Mouse (Mus musculus) embryo, embryonic 11 days (tissue): ENCODE results near the gene Tmem170b.
A peak's percentile ranks its signal among the peaks of the same experiment; 100 is the strongest.

Experiments used
- DNase-seq: peaks from one replicate; pipeline ENCODE4 v3.0.0-alpha.2; 2015

The Tmem170b gene

DNA sequence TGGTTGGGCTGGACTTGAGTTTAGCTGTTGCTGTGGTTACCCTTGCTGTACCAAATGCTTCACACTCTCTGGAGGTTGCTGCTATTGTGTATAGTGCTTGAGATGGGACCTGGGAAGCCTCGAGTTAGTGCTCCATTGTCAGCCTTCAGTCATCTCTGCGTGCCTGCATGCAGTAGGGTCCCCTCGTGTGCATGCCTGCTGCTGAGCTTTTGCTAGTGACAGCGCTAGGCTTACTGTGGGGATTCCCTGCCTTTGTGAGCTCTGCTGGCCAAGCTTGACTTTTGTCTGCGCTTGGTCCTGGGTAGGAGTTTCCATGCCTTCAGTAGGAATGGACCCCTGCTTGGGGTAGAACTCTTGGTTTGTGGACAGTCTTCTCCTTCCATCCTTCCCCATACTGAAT is 9.3 kb downstream of the Tmem170b start:
- no peak for DNase-seq

DNA sequence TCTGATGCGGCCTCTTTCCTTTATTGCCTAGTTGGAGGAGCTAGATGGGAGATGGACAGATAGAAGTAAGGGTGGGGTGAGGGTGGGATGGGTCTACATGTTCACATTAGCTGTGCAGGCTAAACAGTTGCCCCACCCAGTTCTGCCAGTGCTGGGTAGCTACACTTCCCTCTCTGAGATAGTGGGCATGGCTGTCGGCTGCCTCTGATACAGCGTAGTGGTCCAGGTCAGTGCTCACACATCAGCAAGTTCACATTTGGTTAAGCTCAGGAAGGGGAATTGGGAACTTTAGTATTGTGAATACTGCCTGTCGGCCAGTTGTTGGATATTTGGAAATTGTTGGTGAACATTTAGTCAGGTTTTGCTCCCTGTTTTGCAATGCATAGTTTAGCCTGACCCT is 13.8 kb downstream of the Tmem170b start:
- DNase-seq = no peak

DNA sequence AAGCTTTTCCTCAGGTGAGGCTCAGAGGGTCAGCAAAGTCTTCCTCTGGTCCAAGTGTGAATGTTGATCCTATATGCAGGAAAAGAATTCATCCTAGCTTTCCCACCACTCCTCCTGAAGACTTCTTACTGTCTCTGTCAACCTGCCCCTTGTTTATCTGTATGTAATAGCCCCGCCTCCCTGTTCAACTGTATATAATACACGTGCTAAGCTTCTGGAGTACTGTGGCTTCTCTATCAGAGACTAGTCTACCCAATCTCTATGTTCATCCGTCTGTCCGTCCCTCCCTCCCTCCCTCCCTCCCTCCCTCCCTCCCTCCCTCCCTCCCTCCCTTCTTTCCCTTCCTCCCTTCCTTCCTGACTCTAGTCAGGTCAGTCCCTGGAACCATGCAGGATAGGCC is 14.4 kb downstream of the Tmem170b start:
- no peak for DNase-seq

DNA sequence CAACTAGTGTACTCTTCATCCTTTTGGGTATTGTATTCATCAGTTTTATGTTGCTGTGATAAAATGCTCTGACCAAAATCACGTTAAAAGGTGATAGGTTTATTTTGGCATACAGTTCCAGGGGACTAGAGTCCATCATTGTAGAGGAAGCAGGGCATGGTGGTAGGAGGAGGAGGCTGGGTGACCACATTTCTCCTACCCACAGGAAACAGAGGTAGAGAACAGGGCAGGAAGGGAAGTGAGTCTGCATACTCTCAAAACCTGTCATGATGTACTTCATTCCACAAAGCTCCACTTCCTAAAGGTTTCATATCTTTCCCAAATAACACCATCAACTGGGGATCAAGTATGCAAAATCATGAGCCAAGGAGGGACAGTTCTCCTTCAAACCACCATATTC is 18.4 kb downstream of the Tmem170b start:
- no peak for DNase-seq

DNA sequence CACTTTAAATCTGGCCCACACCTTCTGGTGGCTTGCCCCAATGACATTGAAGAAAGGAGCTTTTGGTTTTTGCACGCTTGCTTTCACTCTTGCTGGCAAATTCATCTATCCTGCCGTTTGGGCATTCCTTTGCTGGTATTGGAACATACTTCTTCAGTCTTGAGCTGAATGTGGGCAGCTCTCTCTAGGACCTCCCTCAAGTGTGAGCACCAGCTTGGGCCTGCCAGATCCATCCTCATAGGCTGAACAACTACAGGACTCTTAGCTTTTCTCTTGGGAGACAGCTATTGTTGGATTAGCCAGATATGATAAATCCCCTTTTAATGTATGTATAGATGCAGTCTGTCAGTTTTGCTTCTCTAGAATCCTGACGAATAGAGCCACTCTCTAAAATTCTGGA is 19.5 kb downstream of the Tmem170b start:
- DNase-seq = no peak

DNA sequence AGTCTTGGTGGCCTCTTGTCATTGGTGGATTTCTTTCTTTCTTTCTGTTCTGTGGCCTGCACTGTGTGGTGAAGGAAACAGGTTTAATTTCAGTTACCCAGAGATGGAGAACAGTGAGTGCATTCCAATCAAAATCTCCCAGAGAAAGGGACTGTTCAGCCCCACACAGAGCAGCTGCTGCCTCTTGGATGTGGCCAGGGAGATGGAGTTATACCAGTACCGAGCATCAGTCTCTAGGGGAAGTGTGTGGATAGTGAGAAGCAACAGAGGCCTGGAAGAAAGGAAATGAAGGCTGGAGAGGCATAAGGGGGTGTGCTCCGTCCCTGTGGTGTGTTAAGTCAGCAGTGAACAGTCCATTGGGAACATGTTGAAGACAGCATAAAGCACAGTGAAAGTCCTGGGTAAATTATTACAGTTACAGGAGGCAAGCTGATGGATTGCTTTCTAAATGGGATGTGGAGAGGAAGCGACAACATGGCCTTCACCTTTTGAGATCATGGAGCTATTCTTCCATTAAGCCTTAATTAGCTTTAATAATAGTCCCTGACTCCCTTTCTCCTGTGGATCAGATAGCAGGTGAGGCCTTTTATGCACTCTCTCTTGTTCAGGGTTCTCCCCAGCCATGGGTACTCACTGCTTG is 21.7 kb downstream of the Tmem170b start:
- DNase-seq = no peak

DNA sequence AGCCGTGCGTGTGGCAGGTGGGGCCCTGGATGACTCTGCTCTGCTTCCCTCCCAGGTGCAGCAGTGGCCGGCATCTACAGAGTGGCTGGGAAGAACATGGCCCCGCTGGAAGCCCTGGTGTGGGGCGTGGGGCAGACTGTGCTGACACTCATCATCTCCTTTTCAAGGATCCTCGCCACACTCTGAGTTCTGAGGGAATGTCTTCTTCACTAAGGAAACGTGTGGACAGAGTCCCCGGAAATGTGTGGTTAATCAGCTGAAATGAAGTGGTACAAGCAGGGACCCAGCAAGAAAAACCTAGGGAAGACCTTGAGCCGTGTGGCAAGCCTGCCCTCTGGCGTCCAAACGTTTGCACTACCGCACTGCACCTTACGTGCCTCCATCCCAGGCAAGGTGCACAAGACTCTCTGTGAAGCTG is 28.7 kb downstream of the Tmem170b start:
- peak; percentile 71 for DNase-seq

DNA sequence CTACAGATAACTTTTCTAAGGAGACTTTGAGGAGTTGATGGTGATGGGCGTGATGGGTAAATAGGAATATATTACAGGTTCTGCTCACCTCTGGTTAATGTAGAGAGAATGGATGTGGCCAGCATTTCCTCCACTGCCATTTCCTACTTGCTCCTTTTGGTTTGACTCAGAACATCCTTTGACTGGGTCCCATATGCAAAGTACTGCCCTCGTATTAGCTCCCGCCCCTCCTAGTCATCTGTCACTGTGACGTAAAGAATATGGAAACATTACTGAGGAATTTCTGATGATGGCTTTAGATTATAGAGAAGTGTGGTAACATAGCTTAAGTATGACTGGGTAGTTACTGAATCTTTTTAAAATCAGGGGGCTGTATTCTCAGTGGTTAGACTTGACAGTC is 32.4 kb downstream of the Tmem170b start:
- no peak for DNase-seq

DNA sequence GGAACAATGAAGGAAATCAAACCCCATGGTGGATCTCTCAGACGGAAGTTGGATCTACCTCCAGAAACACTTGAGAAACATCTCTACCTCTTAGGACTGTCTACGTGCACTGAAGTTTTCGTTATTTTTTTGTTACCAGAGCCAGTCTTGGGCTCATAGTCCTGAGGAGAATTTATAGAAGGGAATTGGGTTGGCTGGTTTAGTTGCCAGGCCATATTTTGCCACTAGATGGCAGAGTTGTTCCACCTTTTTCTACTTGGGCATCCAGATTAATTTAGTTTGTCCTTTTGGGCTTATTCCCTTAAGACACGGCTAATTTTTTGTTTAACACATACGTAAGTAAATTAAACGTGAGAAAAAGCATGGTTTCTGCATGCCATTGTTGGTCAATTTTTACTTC is 37.1 kb downstream of the Tmem170b start:
- DNase-seq = peak; percentile 66

DNA sequence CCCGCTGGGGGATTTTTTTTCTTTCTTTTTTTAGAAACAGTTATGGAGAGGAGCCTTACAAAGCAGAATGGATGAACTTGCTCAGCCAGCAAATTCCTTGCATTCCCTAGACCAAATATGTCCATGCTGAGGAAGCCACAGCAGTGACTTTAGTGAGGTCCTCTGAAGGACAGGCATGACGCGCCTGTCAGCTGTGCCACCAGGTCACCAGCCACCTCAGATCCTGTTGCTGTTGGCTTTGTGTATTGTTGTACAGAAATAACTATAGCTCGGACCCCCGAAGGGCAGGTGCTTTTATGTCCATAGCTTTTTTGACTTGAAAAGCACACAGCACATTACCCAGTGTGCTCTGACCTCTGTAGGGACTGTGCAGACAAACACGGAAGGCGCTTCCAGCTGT is 38.1 kb downstream of the Tmem170b start:
- DNase-seq = peak; percentile 47

DNA sequence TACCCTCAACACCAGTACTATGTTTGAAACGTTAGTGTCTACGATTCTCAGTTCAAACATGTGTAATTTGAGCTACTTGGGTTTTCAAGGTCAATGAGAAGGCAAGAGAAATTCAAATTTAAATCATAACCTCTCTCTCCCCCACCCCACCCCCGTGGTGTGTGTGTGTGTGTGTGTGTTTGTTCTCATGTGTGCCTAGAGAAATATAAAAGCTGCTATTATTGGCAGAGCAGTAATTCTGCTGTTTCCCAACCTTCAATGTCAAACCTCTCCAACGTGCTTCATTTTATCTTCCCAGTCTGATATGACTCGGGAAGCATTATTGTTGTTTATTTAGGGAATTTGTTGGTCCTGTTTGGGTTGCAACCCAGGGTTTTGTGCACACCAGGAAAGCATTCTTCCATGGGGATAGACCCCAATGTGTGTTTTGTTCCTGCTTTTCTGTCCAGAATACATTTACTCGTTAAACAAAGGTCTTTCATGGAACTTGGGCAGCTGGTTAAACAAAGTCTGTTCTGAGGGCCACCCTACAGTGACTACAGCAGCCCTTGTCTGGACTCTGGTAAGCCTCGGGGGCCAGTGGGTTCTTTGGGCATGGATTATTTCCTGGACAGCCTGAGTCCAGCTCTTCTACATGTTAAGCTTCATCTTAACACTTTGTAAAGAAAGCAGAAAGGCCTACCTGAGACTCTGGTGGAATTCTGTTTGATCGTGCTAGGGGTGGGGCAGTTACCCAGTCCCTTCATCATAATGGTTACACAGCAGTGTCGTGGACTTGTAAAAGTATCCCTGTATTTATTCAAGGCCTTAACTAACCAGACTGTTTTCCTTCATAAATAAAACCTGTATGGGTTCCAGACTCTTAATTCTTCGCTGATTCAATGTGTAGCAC is 39.1 kb downstream of the Tmem170b start:
- DNase-seq = no peak

DNA sequence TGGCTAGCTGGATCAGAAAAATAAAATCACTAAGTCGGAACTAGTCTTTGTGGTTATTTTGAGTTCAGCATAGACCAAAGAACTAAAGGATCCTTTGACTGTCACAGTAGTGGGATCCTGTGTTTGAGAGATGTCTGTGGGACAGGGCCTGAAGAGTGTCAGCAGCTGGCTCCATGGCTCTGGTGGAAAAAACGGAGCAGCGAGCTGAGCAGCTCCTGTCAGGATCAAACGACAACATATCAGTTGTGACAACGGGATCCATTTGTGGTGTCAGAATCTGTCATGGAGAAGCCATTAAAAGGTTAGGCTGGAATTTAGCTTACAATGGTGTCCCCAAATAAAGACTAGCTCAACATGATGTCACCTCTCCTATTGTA is 39.8 kb downstream of the Tmem170b start:
- no peak for DNase-seq

DNA sequence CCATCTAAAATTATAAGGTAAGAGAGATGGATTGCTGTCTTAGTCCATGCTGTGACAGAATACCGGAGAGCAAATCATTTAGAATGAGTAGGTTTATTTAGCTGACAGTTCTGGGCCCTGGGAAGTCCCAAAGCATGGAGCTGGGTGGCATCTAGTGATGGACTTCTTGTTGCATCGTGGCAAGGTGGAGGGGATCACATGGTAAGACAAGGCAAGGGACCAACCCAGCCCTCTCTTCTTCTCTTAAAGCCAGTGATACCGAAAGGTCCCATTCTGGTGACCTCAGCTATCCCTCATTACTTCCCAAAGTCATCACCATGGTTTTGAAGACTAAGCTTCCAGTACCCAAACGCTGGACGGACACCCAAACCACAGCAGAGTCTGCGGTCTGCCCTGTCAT is 42.3 kb downstream of the Tmem170b start:
- DNase-seq = no peak

DNA sequence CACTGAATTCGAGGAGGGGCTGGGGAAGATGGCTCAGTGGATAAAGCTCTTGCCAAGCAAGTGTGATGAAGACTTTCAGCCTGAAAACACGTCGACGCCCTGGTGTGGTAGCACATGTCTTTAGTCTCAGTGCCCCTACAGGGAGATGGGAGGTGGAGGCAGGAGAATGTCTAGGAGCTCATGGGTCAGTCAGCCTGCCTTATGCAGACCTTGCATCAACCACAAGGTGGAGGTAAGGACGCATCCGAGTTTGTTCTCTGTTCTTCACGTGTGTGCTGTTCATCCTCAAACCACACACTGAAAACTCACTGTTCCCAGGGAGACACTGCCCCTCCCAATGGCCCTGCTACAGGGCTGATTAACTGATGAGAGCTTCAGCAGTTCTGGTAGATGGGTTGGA is 45.0 kb downstream of the Tmem170b start:
- no peak for DNase-seq

DNA sequence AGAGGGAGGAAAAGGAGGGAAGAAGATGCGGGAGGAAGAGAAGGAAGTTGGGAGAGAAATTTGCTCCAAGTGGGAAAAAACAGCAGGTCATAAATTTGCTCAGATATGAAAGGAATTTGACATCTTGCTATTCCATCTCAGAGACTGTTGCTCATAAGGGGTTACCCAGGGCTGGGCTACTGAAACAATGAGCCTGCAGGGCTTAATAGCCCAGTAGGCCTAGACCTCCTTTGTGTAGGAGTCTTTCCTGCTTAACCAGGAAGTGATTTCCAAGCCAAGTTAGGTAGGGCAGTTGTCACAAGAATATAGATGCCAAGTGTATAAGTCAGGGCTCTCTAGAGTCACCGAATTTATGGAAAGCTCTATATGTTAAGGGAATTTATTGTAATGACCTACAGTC is 48.1 kb downstream of the Tmem170b start:
- DNase-seq = no peak

DNA sequence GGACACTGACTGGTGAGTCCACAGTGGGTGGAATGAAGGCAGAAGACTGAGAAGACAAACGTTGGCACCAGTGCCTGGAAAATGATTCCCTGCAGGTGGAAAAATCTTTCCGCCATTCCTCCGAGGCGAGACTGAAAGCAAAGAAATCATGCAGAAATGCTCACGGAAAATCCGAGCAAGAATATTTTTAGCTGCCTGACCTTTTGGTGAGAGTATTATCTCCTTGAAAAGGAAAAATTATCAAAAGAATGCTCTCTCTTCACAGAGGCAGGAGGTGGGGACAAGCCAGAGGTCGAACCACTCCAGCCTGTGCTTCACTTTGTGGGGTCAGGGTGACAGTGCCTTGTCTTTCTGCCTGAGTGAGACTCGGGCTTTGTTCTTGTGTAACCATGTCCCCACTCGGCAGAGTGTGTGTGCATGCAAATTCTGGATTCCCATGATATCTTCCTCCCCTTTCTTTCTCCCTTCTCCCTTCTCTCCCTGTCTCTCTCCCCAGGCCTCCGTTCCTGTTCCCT is 49.9 kb downstream of the Tmem170b start:
- DNase-seq = no peak

DNA sequence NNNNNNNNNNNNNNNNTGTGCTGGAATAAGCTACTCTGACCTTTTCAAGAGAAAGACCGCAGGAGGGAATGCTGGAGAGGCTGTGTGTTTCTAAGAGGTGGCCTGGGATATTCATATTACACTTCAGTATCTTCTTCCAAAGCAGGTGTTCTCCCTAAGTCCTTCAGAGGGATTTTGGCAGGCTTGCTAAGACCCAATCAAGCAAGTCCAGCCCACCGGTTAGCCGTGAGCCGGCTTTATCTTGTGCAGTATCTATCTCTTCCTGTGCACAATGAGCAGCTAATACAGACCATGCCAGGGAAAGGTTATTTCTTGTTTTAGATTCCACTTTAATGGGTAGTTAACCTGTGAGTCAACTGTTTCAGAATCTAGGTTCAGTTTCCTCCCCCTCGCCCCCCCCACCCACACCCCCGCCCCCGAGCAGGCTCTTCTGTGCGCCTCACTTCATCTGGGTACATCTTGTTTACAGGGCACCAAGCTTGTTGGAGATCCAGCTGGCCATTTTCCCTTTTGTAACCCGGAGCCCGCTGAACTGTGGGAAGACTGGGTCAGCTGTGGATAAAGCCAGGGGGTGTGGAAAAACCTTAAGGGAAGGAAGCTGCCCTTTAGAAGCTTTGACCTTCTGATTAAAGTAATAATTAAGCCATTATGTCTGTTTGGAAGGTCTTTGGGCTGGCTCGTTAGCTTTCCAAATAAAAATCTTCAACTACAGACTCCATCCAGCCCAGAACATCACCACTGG is 54.5 kb downstream of the Tmem170b start:
- DNase-seq = no peak

DNA sequence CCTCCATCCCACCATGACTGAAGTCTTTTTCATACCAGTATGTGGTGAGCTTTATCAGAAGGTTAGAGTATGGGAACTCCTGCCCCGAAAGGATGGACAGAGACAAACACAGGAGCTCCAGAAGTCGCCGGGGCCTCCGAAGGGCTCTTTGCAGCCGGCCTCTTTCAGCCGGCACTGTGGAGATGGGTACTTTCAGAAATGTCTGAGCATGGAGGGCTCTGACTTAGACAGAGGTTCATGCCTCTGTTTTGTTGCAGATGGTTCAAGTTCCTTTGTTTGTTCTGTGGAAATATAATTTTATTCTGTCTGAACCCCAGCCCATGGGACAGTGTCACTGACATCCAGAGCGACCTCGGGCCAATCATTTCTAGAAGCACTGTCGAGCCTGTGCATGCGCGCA is 55.4 kb downstream of the Tmem170b start:
- no peak for DNase-seq

DNA sequence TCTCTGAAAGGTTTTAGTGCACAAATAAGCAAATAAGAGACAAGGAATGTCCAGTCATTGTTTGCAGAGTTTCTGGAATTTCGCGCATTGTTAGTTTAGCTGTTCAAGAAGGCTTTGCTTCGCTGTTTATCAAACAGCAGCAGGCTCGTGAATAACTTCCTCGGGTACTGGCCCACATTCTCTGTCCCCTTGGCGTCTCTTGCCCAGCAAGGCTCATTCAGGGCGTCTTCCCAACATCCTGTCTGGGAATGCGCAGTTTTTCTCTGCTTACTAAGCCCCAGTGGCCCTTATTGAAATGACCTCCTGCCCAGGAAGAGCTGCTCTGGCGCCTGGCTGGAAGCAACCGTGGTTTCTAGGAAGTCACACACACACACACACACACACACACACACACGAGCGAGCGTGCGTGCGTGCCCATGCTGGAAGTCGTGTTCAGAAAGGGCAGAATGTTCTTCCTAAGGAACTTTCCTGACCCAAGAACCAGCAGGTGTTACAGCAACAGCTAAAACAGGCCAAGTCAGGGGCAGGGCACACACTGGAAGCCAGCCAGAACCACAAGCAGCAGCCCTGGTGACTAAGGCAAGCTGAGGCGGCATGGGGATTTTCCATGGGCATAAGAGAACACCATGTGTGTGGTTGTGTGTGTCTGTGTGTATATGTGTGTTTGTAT is 56.8 kb downstream of the Tmem170b start:
- DNase-seq = peak; percentile 37

DNA sequence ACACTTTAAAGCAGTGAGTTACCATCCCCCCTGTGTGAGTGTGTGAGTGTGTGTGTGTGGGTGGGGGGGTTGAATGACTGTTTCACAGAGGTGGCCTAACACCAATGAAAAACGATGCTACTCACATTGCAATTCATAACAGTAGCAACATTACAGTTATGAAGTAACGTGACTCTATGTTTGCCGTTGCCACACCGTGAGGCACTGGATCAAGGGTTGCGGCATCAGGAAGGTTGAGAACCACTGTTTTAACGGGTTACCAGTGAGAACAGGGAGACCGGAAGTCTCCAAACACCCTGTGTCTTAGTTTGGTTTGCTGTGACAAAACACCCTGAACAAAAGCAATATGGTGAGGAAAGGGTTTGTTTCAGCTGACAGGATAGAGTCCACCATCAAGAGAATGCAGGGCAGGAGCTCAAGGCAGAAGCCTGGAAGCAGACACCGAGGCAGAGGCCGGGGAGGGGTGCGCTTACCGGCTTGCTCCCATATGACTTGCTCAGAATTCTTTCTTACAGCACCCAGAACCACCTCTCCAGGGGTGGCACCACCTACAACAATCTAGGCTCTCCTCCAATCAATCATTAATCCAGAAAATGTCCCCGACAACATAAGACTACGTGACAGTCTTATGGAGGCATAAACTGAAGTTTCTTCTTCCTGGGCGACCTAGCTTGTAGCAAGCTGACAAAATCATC is 57.9 kb downstream of the Tmem170b start:
- no peak for DNase-seq

DNA sequence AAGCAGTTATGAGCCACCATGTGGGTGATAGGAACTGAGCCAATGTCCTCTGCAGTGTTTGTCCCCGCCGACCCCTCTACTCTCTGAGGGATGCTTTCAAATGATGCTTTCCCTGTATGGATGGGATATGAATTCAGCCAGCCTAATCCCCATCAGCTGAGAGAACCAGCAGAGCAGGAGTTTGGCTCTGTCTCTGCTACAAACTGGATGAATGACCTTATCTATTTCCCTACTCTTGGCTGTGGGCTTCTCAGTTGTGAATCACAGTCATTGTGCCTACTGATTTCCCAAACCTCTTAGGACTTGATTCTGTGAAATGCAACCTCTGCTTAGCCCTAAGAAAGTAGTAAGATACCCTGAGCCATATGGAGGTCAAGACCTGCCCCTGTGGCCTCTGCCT is 64.2 kb downstream of the Tmem170b start:
- no peak for DNase-seq

DNA sequence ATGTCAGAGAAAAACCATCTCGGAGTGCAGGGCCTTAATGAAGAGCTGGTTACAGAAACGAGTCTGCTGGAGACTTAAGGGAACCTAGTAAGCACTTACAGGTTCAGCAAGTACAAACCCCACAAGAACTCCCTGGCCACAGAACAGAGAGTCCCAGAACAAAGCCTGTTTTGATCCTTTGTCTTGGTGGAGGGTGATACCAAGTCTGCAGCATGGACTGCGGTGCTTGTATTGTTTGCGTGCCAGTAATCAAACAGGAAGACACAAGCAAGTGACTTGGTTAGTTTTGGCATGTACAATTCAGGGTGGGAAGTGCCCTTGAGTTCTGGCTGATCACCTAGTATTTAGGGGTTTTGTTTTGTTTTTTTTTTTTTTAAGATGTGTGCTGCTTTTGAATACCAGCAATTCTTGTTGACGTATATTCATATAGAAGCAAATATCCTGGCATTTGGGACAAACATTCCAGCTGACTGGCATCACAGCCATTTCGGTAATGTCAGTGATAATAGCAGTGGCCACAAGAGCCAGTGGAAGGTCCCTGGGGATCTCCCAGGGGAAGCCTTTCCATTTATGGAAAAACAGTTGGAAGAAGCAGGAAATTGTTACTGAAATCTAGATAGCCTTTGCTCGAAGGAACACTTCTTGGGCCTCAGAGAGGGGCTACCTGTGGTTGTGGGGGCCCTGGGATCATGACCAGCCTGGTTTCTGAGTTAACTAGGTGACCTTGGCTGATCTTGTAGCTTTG is 64.9 kb downstream of the Tmem170b start:
- no peak for DNase-seq
